Mouse (Mus musculus): ENCODE data around the gene Arhgef12.

GRCm38 (mm10) chr9:42920190-42920589 lies 186.8 kb downstream of the Arhgef12 start:
- no peak for TF ChIP-seq CTCF (IDR thresholded peaks at IDR 0.05; ENCODE audit: borderline replicate concordance, insufficient read depth, low read length)
- TF ChIP-seq POLR2A (IDR thresholded peaks at IDR 0.05; ENCODE audit: low read depth, low read length): no peak
